Mouse (Mus musculus): ENCODE measurements at regions not wholly inside any gene's neighbourhood (a gene's known extent, or its start where the extent isn't known, plus 50 kb on each side); places are given as distances from the start of the nearest gene placed in this dataset.

DNA sequence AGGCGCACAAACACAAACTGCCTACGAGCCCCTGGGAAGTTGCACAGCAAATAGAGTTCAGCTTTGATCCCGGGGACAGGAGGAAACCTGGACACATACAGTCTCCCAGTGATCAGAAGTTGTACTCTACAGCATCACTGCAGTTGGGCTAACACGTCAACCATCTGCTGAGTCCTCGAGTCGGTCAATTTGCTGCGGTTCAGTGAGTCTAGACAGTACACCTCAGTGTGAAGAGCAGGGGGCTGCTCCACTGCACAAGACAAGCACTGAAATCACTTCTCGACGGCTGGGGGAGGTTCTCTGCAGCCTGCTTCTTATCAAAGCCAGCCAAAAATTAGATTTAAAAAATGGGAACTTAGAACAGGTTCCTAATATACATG is 78.4 kb upstream of the Aco1 start:
- WGBS, result 32% methylated on average over 9 of the region's 9 CpGs
- H3K4me3 ChIP-seq (ENCODE audit: low read length), result no peak overlapping the region
- peak; percentile 91 for ATAC-seq (ENCODE audit: low FRiP score, low TSS enrichment)
- H3K27ac ChIP-seq (ENCODE audit: low read depth, low read length), result no peak overlapping the region
- peaks cover 6% of the 10 kb centered on the region; the same call in 1 of the 2 replicates for H3K9me3 ChIP-seq (ENCODE audit: control insufficient read depth, low read length)
- H3K4me1 ChIP-seq (ENCODE audit: control insufficient read depth, insufficient read depth, low read length), result peaks cover 3% of the 10 kb centered on the region; the same call in 1 of the 2 replicates
- H3K27me3 ChIP-seq (ENCODE audit: control insufficient read depth, insufficient read depth, low read length), result no peaks in the 10 kb centered on the region
- H3K9ac ChIP-seq (ENCODE audit: low read depth, low read length), result no peak overlapping the region
- no peaks in the 10 kb centered on the region for H3K36me3 ChIP-seq (ENCODE audit: control insufficient read depth, insufficient read depth, low read length)
- H3K4me2 ChIP-seq (replicated peaks; ENCODE audit: low read depth, low read length), result no peak overlapping the region

DNA sequence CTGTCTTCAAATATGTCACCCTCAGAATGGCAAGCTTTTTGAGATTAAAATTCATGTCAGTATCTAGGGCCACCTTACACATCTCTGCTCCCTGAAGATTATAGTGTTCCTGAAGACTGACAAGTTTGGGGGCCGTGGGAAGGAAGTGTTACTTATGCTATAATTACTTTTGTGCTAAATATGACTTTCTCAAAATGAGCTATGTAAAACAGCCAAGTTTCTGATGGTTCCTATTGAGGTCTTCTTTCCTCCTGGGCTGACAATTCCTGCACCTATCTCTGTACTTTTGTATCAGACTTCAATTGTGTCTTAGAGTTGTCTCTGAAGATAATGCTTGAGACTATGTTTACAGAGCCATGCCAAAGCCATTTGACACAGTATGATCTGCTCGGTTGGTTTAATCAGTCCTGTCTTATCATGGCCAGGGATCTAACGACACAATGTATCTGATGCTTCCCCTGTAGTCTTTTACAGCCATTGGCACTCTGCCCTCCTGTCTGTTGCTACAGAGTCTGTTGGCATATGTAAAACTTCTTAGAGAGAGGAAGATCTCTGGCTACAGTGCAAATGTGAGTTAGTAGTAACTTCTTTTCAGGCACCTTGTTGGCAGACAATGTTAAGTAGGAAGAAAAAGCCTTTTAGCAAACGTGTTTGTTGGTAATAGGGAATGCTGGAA is 71.8 kb upstream of the Aco1 start:
- H3K9ac ChIP-seq (ENCODE audit: low read depth, low read length), result no peak overlapping the region
- ATAC-seq (ENCODE audit: low FRiP score, low TSS enrichment), result no peak
- no peaks in the 10 kb centered on the region for H3K9me3 ChIP-seq (ENCODE audit: control insufficient read depth, low read length)
- no peak overlapping the region for H3K4me3 ChIP-seq (ENCODE audit: low read length)
- no peaks in the 10 kb centered on the region for H3K27me3 ChIP-seq (ENCODE audit: control insufficient read depth, insufficient read depth, low read length)
- no peak overlapping the region for H3K27ac ChIP-seq (ENCODE audit: low read depth, low read length)
- H3K36me3 ChIP-seq (ENCODE audit: control insufficient read depth, insufficient read depth, low read length), result no peaks in the 10 kb centered on the region
- 73% methylated on average over 4 of the region's 4 CpGs for WGBS
- no peak overlapping the region for H3K4me2 ChIP-seq (replicated peaks; ENCODE audit: low read depth, low read length)
- no peaks in the 10 kb centered on the region for H3K4me1 ChIP-seq (ENCODE audit: control insufficient read depth, insufficient read depth, low read length)

DNA sequence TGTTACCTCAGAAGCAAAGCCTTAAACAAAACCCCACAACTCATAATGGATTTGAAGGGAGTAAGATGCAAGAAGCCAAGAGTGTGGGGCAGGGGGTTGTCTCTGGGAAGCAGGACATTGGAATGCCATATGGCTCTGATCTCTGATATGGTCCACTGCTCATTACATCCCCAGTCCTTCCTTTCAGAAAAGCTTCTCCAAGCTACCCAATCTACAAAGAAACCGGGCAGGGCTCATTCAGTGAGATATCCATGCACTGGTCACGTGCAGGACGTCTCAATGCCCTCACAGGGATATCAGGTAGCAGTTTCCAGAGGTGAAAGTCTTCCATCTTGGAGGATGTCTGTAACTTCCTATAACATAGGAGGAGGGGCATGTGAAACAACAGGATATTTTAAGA is 61.8 kb upstream of the Aco1 start:
- H3K9ac ChIP-seq (ENCODE audit: low read depth, low read length), result no peak overlapping the region
- no peaks in the 10 kb centered on the region for H3K9me3 ChIP-seq (ENCODE audit: control insufficient read depth, low read length)
- H3K4me2 ChIP-seq (replicated peaks; ENCODE audit: low read depth, low read length), result no peak overlapping the region
- H3K27me3 ChIP-seq (ENCODE audit: control insufficient read depth, insufficient read depth, low read length), result no peaks in the 10 kb centered on the region
- WGBS, result 18% methylated on average over 3 of the region's 3 CpGs
- no peaks in the 10 kb centered on the region for H3K36me3 ChIP-seq (ENCODE audit: control insufficient read depth, insufficient read depth, low read length)
- H3K4me3 ChIP-seq (ENCODE audit: low read length), result no peak overlapping the region
- no peak overlapping the region for H3K27ac ChIP-seq (ENCODE audit: low read depth, low read length)
- peak; percentile 88 for ATAC-seq (ENCODE audit: low FRiP score, low TSS enrichment)
- H3K4me1 ChIP-seq (ENCODE audit: control insufficient read depth, insufficient read depth, low read length), result no peaks in the 10 kb centered on the region

DNA sequence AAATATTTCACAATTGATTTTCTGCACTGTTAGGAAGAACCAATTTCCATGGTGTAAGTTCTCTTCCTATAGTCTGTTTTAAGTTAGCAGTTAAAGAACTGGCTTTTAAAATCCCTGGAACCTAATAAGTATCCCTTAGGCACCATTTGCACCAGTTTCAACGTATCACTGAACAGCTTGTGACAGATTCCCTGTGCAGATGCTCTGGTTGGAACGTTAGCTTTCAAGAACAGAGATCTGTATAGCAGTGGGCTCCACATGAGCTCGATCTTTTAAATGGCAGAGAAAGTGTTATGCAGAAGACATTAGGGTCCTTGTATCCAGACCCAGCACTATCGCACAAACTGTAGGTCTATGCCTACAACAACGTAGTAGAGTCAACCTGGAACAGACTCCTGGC is 52.6 kb upstream of the Aco1 start:
- no peaks in the 10 kb centered on the region for H3K9me3 ChIP-seq (ENCODE audit: control insufficient read depth, low read length)
- no peak overlapping the region for H3K4me2 ChIP-seq (replicated peaks; ENCODE audit: low read depth, low read length)
- 81% methylated on average over 5 of the region's 5 CpGs for WGBS
- no peak for ATAC-seq (ENCODE audit: low FRiP score, low TSS enrichment)
- H3K4me1 ChIP-seq (ENCODE audit: control insufficient read depth, insufficient read depth, low read length), result no peaks in the 10 kb centered on the region
- H3K36me3 ChIP-seq (ENCODE audit: control insufficient read depth, insufficient read depth, low read length), result no peaks in the 10 kb centered on the region
- no peak overlapping the region for H3K27ac ChIP-seq (ENCODE audit: low read depth, low read length)
- H3K9ac ChIP-seq (ENCODE audit: low read depth, low read length), result no peak overlapping the region
- H3K27me3 ChIP-seq (ENCODE audit: control insufficient read depth, insufficient read depth, low read length), result no peaks in the 10 kb centered on the region
- no peak overlapping the region for H3K4me3 ChIP-seq (ENCODE audit: low read length)
